Mouse (Mus musculus): Measurements from ENCODE around the gene Rgs13.

- TF ChIP-seq POLR2A (IDR thresholded peaks at IDR 0.05; ENCODE audit: control insufficient read depth, extremely low read depth, insufficient read depth, low read length, poor library complexity) (no peak), CTCF (IDR thresholded peaks at IDR 0.05; ENCODE audit: borderline replicate concordance, control insufficient read depth, extremely low read depth, insufficient read depth, low read length, poor library complexity) (no peak)
Measured at GRCm38 (mm10) chr1:144215230-144215629, 38.1 kb upstream of the Rgs13 start.
